Mouse (Mus musculus) midbrain, embryonic 14.5 days (tissue): ENCODE measurements at regions not wholly inside any gene's neighbourhood (a gene's known extent, or its start where the extent isn't known, plus 50 kb on each side); places are given as distances from the start of the nearest gene placed in this dataset.

ENCODE experiments used
- ATAC-seq: fragments of 200-750 bp; cut with Nextera tagmentation; 2 replicates; pipeline ENCODE4 v1.8.0; 2017; ENCODE audit warnings: moderate number of reproducible peaks, moderate library complexity; ENCODE audit not compliant: low FRiP score, low TSS enrichment
- DNase-seq: peaks from one replicate; pipeline ENCODE4 v3.0.0-alpha.2; 2015
- H3K27ac ChIP-seq: fragments of 300-500 bp; sonication (generic); replicated peaks from 2 replicates; pipeline ENCODE4 v1.5.1; 2014; ENCODE audit warnings: mild to moderate bottlenecking, low read depth, low read length, moderate library complexity
- H3K27me3 ChIP-seq: fragments of 300-500 bp; sonication (generic); 2 replicates; pipeline ENCODE4 v1.6.1; 2014; ENCODE audit warnings: low read length, control low read depth, mixed read lengths; ENCODE audit not compliant: control insufficient read depth, insufficient read depth
- H3K36me3 ChIP-seq: fragments of 300-500 bp; sonication (generic); 2 replicates; pipeline ENCODE4 v1.6.1; 2014; ENCODE audit warnings: low read length, control low read depth; ENCODE audit not compliant: control insufficient read depth, insufficient read depth
- H3K4me1 ChIP-seq: fragments of 300-500 bp; sonication (generic); 2 replicates; pipeline ENCODE4 v1.6.1; 2014; ENCODE audit warnings: mild to moderate bottlenecking, antibody characterized with exemption, low read length, control low read depth; ENCODE audit not compliant: control insufficient read depth, insufficient read depth
- H3K4me2 ChIP-seq: fragments of 300-500 bp; sonication (generic); 2 replicates; pipeline ENCODE4 v1.6.1; 2014; ENCODE audit warnings: mild to moderate bottlenecking, low read length, moderate library complexity
- H3K4me3 ChIP-seq: fragments of 300-500 bp; sonication (generic); replicated peaks from 2 replicates; pipeline ENCODE4 v1.5.1; 2014; ENCODE audit warnings: low read depth, low read length
- H3K9ac ChIP-seq: fragments of 300-500 bp; sonication (generic); replicated peaks from 2 replicates; pipeline ENCODE4 v1.6.1; 2014; ENCODE audit warnings: mild to moderate bottlenecking, low read length, moderate library complexity
- H3K9me3 ChIP-seq: fragments of 300-500 bp; sonication (generic); 2 replicates; pipeline ENCODE4 v1.6.1; 2016; ENCODE audit warnings: low read length, control low read depth, mixed read lengths; ENCODE audit not compliant: control insufficient read depth
- WGBS: fragments of 180-500 bp; shearing (Covaris S2); extraction: QIAGEN DNeasy Blood & Tissue Kit; methylation state at CpG from one replicate; pipeline ENCODE4 v1.1.7; 2014; 5-methylcytosine and 5-hydroxymethylcytosine counted together

DNA sequence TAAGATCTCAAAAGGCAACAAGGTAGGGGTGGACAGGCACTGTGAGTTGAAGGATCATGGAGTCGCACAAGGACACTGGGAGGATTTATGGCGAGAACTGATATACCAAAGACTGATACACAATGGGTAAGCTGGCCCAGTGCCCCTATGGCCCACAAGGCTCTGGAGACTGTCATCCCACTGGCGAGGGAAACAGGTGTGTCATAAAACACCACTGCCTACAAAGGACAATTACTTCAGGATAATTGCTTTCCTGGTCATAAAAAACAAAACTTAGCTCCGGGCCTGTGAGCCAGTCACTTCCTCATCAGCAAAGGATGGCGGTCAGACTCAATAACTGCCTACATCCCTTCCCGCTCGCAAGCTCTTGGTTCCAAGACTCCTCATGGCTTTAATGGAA is 105.3 kb upstream of the Zfp703 start:
- H3K4me2 ChIP-seq: no peak overlapping the region
- no peaks in the 10 kb centered on the region for H3K27me3 ChIP-seq
- H3K4me3 ChIP-seq: no peak overlapping the region
- DNase-seq: no peak
- no peaks in the 10 kb centered on the region for H3K4me1 ChIP-seq
- WGBS: 94% methylated on average over 7 of the region's 7 CpGs
- H3K36me3 ChIP-seq: no peaks in the 10 kb centered on the region
- no peaks in the 10 kb centered on the region for H3K9me3 ChIP-seq
- H3K9ac ChIP-seq: no peak overlapping the region
- no peak for ATAC-seq
- no peak overlapping the region for H3K27ac ChIP-seq

DNA sequence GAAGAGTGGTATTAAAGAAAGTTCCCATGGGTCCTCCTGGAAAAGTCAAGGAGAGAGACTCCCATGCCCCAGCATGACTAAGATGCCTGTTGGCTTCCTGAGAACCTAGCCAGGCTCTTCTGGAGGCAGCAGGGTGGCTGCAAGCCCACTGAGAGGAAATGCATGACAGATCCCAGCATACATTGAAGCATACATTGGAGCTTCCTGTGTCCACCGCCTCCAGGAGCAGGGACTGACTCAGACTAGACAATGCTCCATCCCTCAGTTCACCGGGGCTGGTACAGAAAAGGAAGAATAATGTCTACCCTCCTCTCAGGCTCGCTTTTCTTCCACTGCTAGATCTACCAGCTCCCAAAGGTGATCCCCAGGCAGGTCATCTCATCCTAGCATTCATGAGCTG is 104.7 kb upstream of the Zfp703 start:
- H3K4me2 ChIP-seq: no peak overlapping the region
- ATAC-seq (no peak), DNase-seq (no peak)
- no peaks in the 10 kb centered on the region for H3K4me1 ChIP-seq
- no peaks in the 10 kb centered on the region for H3K9me3 ChIP-seq
- H3K9ac ChIP-seq: no peak overlapping the region
- no peaks in the 10 kb centered on the region for H3K36me3 ChIP-seq
- H3K27me3 ChIP-seq: no peaks in the 10 kb centered on the region
- H3K27ac ChIP-seq: no peak overlapping the region
- WGBS: 89% methylated on average over 3 of the region's 3 CpGs
- H3K4me3 ChIP-seq: no peak overlapping the region

DNA sequence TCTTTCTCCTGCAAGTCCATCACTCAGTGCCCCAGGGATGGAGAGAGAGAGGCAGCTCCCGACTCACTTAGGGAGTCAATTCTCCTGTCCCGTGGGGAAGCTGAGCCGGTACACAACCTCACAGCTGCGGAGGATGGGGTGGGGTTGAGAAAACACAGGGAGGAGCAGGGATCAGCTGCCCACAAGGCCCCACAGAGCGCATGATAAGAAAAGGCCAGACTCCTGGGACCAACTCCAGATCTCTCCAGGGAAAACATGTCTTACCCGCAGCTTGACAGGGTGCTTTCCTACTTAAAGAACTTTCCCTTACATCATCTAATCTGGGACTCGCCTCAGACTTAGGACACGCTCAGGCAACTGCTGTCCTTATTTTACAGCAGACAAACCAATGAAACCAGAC is 104.3 kb upstream of the Zfp703 start:
- H3K4me3 ChIP-seq: no peak overlapping the region
- DNase-seq: no peak
- no peak for ATAC-seq

DNA sequence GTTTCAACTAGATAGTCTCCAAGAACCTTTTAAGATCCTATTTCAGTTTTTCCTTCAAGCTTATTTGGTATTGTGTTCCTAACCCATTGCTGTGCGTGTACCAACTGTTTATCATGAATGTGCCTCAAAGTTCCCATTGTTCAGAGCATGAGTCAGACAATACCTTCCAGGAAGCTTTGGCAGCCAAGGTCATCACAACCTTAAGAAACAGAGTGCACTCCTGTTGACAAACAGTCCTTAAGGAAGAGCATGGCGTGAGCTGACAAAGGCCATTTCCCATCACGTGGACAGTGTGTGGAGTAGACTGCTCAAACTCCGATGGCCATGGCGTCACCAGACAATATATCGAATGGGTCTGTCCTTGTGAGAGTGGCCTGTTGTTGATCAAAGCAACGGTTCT is 96.9 kb upstream of the Zfp703 start:
- WGBS: 80% methylated on average over 7 of the region's 7 CpGs
- Histone ChIP-seq H3K4me2 (no peak overlapping the region), H3K4me3 (no peak overlapping the region), H3K4me1 (no peaks in the 10 kb centered on the region), H3K27ac (no peak overlapping the region), H3K9ac (no peak overlapping the region), H3K9me3 (no peaks in the 10 kb centered on the region), H3K36me3 (no peaks in the 10 kb centered on the region), H3K27me3 (no peaks in the 10 kb centered on the region)
- no peak for DNase-seq
- ATAC-seq: no peak

More for the DNA sequence above, 104.3 kb upstream of the Zfp703 start:
- Histone ChIP-seq H3K4me1 (no peaks in the 10 kb centered on the region), H3K27me3 (no peaks in the 10 kb centered on the region), H3K9ac (no peak overlapping the region), H3K27ac (no peak overlapping the region), H3K9me3 (no peaks in the 10 kb centered on the region), H3K36me3 (no peaks in the 10 kb centered on the region), H3K4me2 (no peak overlapping the region)
- 77% methylated on average over 8 of the region's 8 CpGs for WGBS

DNA sequence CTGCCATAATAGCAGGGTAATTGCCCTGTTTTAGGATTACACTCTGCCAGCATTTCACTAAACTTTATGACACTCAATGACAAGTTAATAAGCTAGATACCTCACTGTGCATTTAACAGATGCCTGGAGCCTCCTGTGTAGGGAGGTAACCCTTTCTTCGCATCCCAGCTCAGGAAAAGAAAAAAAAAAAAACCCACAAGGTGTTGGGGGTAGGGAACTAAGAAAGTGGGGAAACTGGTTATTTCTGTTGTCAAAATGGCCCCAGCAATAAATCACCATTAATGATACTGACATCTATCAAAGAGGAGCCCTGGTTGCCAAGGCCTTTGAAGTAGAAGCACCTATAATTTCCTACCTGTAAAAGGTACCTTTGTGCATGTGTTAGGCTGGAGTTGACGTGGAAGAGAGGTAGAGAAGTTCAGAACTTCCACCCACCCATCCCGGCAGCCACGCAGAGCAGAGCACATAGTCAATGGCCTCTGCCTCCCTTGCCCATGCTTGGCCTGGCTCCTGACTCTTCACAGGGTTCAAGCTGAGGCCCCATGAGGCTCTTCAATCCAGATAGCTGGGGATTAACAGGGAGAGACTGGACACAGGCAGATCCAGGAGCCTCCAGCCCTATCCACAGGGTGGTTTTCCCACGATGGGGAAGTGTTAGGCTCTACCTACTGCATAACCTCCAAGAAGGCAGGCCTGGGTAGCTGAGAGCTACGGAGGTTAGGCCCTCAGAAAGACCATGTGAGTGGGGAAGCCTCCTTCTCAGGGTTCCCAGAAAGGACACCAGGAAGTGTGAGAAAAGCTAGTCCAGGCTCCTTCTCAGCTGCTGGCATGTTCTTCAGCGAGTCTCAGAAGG is 95.6 kb upstream of the Zfp703 start:
- H3K9ac ChIP-seq: no peak overlapping the region
- ATAC-seq (no peak), DNase-seq (no peak)
- no peaks in the 10 kb centered on the region for H3K9me3 ChIP-seq
- no peak overlapping the region for H3K27ac ChIP-seq
- no peaks in the 10 kb centered on the region for H3K27me3 ChIP-seq
- 86% methylated on average over 7 of the region's 7 CpGs for WGBS
- H3K4me2 ChIP-seq: no peak overlapping the region
- H3K4me1 ChIP-seq: no peaks in the 10 kb centered on the region
- H3K4me3 ChIP-seq: no peak overlapping the region
- no peaks in the 10 kb centered on the region for H3K36me3 ChIP-seq

DNA sequence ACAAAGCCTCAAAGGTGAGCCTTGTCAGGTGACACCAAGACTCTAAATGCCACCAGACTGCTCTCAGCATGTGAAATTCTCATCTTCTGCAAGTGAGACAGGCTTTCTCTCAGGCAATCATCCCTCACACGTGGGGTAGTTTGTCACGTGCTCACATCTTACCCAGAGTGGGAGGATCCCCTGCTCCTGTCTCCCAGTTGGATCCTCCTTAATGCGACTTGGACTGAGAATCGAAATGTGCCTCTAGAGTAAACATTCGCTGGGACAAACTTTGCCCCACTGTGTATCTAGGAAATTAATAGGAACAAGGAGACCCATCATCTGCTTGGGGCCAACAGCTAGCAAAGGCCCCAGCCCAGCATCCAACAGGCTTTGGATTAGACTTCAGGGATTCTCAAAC is 94.5 kb upstream of the Zfp703 start:
- Histone ChIP-seq H3K4me3 (no peak overlapping the region), H3K36me3 (no peaks in the 10 kb centered on the region), H3K9ac (no peak overlapping the region), H3K27ac (no peak overlapping the region), H3K9me3 (no peaks in the 10 kb centered on the region), H3K27me3 (no peaks in the 10 kb centered on the region), H3K4me2 (no peak overlapping the region), H3K4me1 (no peaks in the 10 kb centered on the region)
- DNase-seq (no peak), ATAC-seq (no peak)
- 82% methylated on average over 5 of the region's 5 CpGs for WGBS

DNA sequence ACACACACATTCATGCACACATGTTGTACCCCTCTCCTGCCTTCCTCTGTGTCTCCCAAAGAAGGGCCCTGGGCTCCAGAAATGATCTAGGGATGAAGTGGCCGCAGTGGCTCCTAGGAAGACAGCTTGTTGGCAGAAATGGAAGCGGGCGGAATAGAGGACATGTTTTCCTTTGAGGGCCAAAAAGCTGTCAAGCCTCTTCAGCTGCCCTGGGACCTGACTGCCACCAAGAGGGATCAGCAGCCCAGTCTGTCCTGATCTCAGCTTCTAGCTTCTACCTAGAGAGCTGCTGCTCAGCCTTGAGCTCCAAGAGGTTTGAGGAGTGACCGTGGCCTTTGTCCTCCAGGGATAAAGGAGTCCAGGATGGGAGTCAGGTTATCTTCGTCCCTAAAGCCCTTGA is 93.8 kb upstream of the Zfp703 start:
- no peak overlapping the region for H3K4me3 ChIP-seq
- 90% methylated on average over 5 of the region's 5 CpGs for WGBS
- no peaks in the 10 kb centered on the region for H3K4me1 ChIP-seq
- H3K36me3 ChIP-seq: no peaks in the 10 kb centered on the region
- no peak overlapping the region for H3K27ac ChIP-seq
- no peaks in the 10 kb centered on the region for H3K9me3 ChIP-seq
- DNase-seq (no peak), ATAC-seq (no peak)
- no peak overlapping the region for H3K4me2 ChIP-seq
- H3K9ac ChIP-seq: no peak overlapping the region
- H3K27me3 ChIP-seq: no peaks in the 10 kb centered on the region

DNA sequence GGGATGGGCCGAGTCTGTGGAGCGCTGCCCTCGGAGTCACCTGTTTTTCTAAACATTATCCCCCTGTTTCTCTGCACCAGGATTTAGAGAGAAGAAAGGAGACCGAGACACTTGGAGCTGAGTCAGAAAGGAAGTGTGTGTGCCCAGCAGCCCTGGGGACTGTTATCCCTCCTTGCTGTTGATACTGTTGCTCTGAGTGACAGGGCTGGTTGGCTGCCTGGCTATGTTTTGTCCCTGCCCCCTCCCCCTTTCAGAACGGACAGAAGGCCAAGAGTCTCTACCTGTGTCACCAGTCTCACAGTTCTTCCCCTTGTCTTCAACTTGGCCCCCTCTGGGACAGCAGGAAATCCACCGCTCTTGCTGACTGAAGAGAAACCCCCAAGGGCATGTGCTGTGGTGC is 93.4 kb upstream of the Zfp703 start:
- Histone ChIP-seq H3K4me2 (no peak overlapping the region), H3K4me3 (no peak overlapping the region), H3K4me1 (no peaks in the 10 kb centered on the region), H3K27ac (no peak overlapping the region), H3K36me3 (no peaks in the 10 kb centered on the region), H3K9ac (no peak overlapping the region), H3K27me3 (no peaks in the 10 kb centered on the region), H3K9me3 (no peaks in the 10 kb centered on the region)
- WGBS: 78% methylated on average over 6 of the region's 6 CpGs
- no peak for ATAC-seq
- DNase-seq: no peak

DNA sequence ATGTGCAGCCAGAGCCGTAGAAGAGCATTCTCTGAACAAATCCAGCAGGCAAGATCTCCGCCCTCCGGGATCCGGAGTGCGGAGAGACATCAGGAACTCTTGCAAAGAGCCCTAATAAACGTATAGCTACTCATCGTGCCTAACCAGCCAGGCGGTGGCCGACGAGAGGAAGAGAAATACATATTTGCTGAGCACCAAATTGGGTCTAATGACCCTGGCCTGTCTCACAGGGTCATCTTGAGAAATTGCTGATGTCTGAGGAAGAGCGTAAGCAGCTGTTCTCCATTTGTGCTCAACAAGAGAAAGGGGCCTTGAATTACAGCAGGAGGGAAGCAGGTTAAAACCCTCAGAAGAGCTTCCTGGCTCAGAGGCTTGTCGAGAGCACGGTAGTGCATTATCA is 92.8 kb upstream of the Zfp703 start:
- WGBS: 94% methylated on average over 13 of the region's 13 CpGs
- no peak overlapping the region for H3K9ac ChIP-seq
- H3K4me1 ChIP-seq: no peaks in the 10 kb centered on the region
- no peak for DNase-seq
- no peaks in the 10 kb centered on the region for H3K9me3 ChIP-seq
- no peak overlapping the region for H3K4me2 ChIP-seq
- no peak overlapping the region for H3K4me3 ChIP-seq
- H3K27ac ChIP-seq: no peak overlapping the region
- H3K27me3 ChIP-seq: no peaks in the 10 kb centered on the region
- no peaks in the 10 kb centered on the region for H3K36me3 ChIP-seq
- no peak for ATAC-seq
